Mouse (Mus musculus) erythroblast, embryonic 14.5 days (primary cell): ENCODE results near the gene Mid1. TPM values are rescaled to one million over a fixed set of nuclear protein-coding genes. Genes with fewer than 3 reads are reported as not detected.

Experiments used
- H3K27me3 ChIP-seq: 2 replicates; pipeline ENCODE4 v1.6.1; 2012; ENCODE audit warnings: inconsistent platforms; ENCODE audit not compliant: control insufficient read depth
- H3K36me3 ChIP-seq: 2 replicates; pipeline ENCODE4 v1.6.1; 2012; ENCODE audit warnings: mild to moderate bottlenecking, inconsistent platforms; ENCODE audit not compliant: control insufficient read depth
- H3K4me1 ChIP-seq: 2 replicates; pipeline ENCODE4 v1.6.1; 2012; ENCODE audit warnings: inconsistent platforms; ENCODE audit not compliant: control insufficient read depth
- H3K4me3 ChIP-seq: replicated peaks from 2 replicates; pipeline ENCODE3; 2012; ENCODE audit warnings: moderate library complexity, mild to moderate bottlenecking, inconsistent platforms
- H3K9me3 ChIP-seq: 2 replicates; pipeline ENCODE4 v1.6.1; 2012; ENCODE audit warnings: low read length, inconsistent platforms, mixed read lengths; ENCODE audit not compliant: control insufficient read depth
- GATA1 ChIP-seq: IDR thresholded peaks from 2 replicates; pipeline ENCODE4 v1.6.1; 2012; ENCODE audit warnings: low read length, inconsistent platforms, mixed read lengths
- TAL1 ChIP-seq: IDR thresholded peaks from 3 replicates; pipeline ENCODE4 v1.6.1; 2012; ENCODE audit warnings: low read length, inconsistent platforms, mixed read lengths
- polyA plus RNA-seq: library from polyadenylated mRNA; stranded (reverse); fragments of >175 nt; gene quantifications from 2 replicates; pipeline ENCODE4 v1.2.3, GENCODE M21; 2012

The Mid1 gene
- polyA plus RNA-seq, 1 experiment = 2.8 TPM

- no peaks in the 10 kb centered on the region for H3K36me3 ChIP-seq
- no peak overlapping the region for H3K4me3 ChIP-seq
- no peaks in the 10 kb centered on the region for H3K9me3 ChIP-seq
- TF ChIP-seq GATA1 (no peak), TAL1 (no peak)
- H3K27me3 ChIP-seq = no peaks in the 10 kb centered on the region
- no peaks in the 10 kb centered on the region for H3K4me1 ChIP-seq
Observed at GRCm38 (mm10) chrX:169837947-169838649, 153.1 kb downstream of the Mid1 start.

- H3K4me3 ChIP-seq = no peak overlapping the region
- H3K4me1 ChIP-seq = no peaks in the 10 kb centered on the region
- TF ChIP-seq GATA1 = no peak
- no peak for TF ChIP-seq TAL1
- no peaks in the 10 kb centered on the region for H3K36me3 ChIP-seq
- H3K27me3 ChIP-seq = no peaks in the 10 kb centered on the region
- no peaks in the 10 kb centered on the region for H3K9me3 ChIP-seq
Observed at GRCm38 (mm10) chrX:169838650-169838971, 153.6 kb downstream of the Mid1 start.

- H3K27me3 ChIP-seq = no peaks in the 10 kb centered on the region; the same call in 1 of the 2 replicates
- no peak for TF ChIP-seq GATA1
- no peak for TF ChIP-seq TAL1
- no peaks in the 10 kb centered on the region for H3K9me3 ChIP-seq
- H3K4me1 ChIP-seq = no peaks in the 10 kb centered on the region
- no peak overlapping the region for H3K4me3 ChIP-seq
- H3K36me3 ChIP-seq = no peaks in the 10 kb centered on the region
Observed at GRCm38 (mm10) chrX:169843267-169843666, 158.3 kb downstream of the Mid1 start.

GRCm38 (mm10) chrX:169844150-169844772 is 159.3 kb downstream of the Mid1 start:
- Histone ChIP-seq H3K9me3 (no peaks in the 10 kb centered on the region), H3K36me3 (no peaks in the 10 kb centered on the region), H3K4me1 (no peaks in the 10 kb centered on the region), H3K4me3 (no peak overlapping the region), H3K27me3 (no peaks in the 10 kb centered on the region; the same call in 1 of the 2 replicates)
- no peak for TF ChIP-seq TAL1
- TF ChIP-seq GATA1 = no peak

- Histone ChIP-seq H3K4me1 (no peaks in the 10 kb centered on the region), H3K27me3 (no peaks in the 10 kb centered on the region; the same call in 1 of the 2 replicates), H3K36me3 (no peaks in the 10 kb centered on the region), H3K4me3 (no peak overlapping the region), H3K9me3 (no peaks in the 10 kb centered on the region)
- no peak for TF ChIP-seq GATA1
- no peak for TF ChIP-seq TAL1
Observed at GRCm38 (mm10) chrX:169846187-169846586, 161.2 kb downstream of the Mid1 start.

GRCm38 (mm10) chrX:169861194-169861720 is 176.3 kb downstream of the Mid1 start:
- H3K4me1 ChIP-seq = no peaks in the 10 kb centered on the region

GRCm38 (mm10) chrX:169862440-169862839 is 177.4 kb downstream of the Mid1 start:
- H3K4me3 ChIP-seq = no peak overlapping the region
- H3K36me3 ChIP-seq = no peaks in the 10 kb centered on the region
- no peaks in the 10 kb centered on the region for H3K27me3 ChIP-seq
- no peaks in the 10 kb centered on the region for H3K9me3 ChIP-seq
- no peaks in the 10 kb centered on the region for H3K4me1 ChIP-seq
- TF ChIP-seq GATA1 = no peak

More at GRCm38 (mm10) chrX:169861194-169861720, 176.3 kb downstream of the Mid1 start:
- Histone ChIP-seq H3K9me3 (no peaks in the 10 kb centered on the region), H3K27me3 (no peaks in the 10 kb centered on the region), H3K36me3 (no peaks in the 10 kb centered on the region), H3K4me3 (no peak overlapping the region)
- no peak for TF ChIP-seq TAL1
- no peak for TF ChIP-seq GATA1

GRCm38 (mm10) chrX:169862848-169863247 is 177.8 kb downstream of the Mid1 start:
- H3K36me3 ChIP-seq = no peaks in the 10 kb centered on the region
- TF ChIP-seq TAL1 (no peak), GATA1 (no peak)
- H3K4me1 ChIP-seq = no peaks in the 10 kb centered on the region
- H3K4me3 ChIP-seq = no peak overlapping the region
- no peaks in the 10 kb centered on the region for H3K9me3 ChIP-seq
- H3K27me3 ChIP-seq = no peaks in the 10 kb centered on the region

- no peak for TF ChIP-seq TAL1
- H3K4me1 ChIP-seq = no peaks in the 10 kb centered on the region
- no peaks in the 10 kb centered on the region for H3K27me3 ChIP-seq
- H3K4me3 ChIP-seq = no peak overlapping the region
- no peaks in the 10 kb centered on the region for H3K9me3 ChIP-seq
- H3K36me3 ChIP-seq = no peaks in the 10 kb centered on the region
Observed at GRCm38 (mm10) chrX:169863841-169864240, 178.8 kb downstream of the Mid1 start.

GRCm38 (mm10) chrX:169868223-169868622 is 183.2 kb downstream of the Mid1 start:
- H3K4me1 ChIP-seq = no peaks in the 10 kb centered on the region
- H3K36me3 ChIP-seq = no peaks in the 10 kb centered on the region
- TF ChIP-seq GATA1 (no peak), TAL1 (no peak)
- no peak overlapping the region for H3K4me3 ChIP-seq
- no peaks in the 10 kb centered on the region for H3K27me3 ChIP-seq
- H3K9me3 ChIP-seq = no peaks in the 10 kb centered on the region
